Mouse (Mus musculus): ENCODE results near the gene Il4. TPM values are rescaled to one million over a fixed set of nuclear protein-coding genes. Genes with fewer than 3 reads are reported as not detected.

The Il4 gene
- 2.4 and 3.7 TPM in 2 replicates for polyA plus RNA-seq (2015; fragmentation: Nextera tagmentation; extraction: Ambion mirVana)

GRCm38 (mm10) chr11:53618619-53619198 is at the start of gene Il4:
Gene Il4 (minus strand): TSS chr11:53618669.

GRCm38 (mm10) chr11:53634556-53634955 is 16.1 kb upstream of the Il4 start, which contains the start of gene Il13:
Gene Il13 (minus strand): TSS chr11:53634702.

GRCm38 (mm10) chr11:53567224-53568014 is 51.0 kb downstream of the Il4 start, which contains the start of gene Kif3a:
Gene Kif3a (plus strand): TSS chr11:53567379.

Other genes starting within 250 kb of the Il4 start
- 0.27 TPM in 1 of 2 replicates, not detected in the other for gene Leap2, start 195.5 kb downstream of the Il4 start, polyA plus RNA-seq (2015; fragmentation: Nextera tagmentation; extraction: Ambion mirVana)
- 515 and 595 TPM in 2 replicates for gene Uqcrq, start 187.8 kb downstream of the Il4 start, polyA plus RNA-seq (2015; fragmentation: Nextera tagmentation; extraction: Ambion mirVana)
- 0.45 and 0.58 TPM in 2 replicates for gene Gdf9, start 187.6 kb downstream of the Il4 start, polyA plus RNA-seq (2015; fragmentation: Nextera tagmentation; extraction: Ambion mirVana)
- gene Gm10447, start 161.6 kb downstream of the Il4 start, polyA plus RNA-seq (2015; fragmentation: Nextera tagmentation; extraction: Ambion mirVana) = not detected in 2 replicates
- 0.13 and 0.22 TPM in 2 replicates for gene Shroom1, start 161.5 kb downstream of the Il4 start, polyA plus RNA-seq (2015; fragmentation: Nextera tagmentation; extraction: Ambion mirVana)
- gene Gm9837, start 148.2 kb downstream of the Il4 start, polyA plus RNA-seq (2015; fragmentation: Nextera tagmentation; extraction: Ambion mirVana) = not detected in 2 replicates
- gene Gm9945, start 138.5 kb downstream of the Il4 start, polyA plus RNA-seq (2015; fragmentation: Nextera tagmentation; extraction: Ambion mirVana) = 0.87 and 1.1 TPM in 2 replicates
- 15.1 and 15.2 TPM in 2 replicates for gene Sowaha, start 138.4 kb downstream of the Il4 start, polyA plus RNA-seq (2015; fragmentation: Nextera tagmentation; extraction: Ambion mirVana)
- 27.8 and 29.4 TPM in 2 replicates for gene Sept8, start 99.4 kb downstream of the Il4 start, polyA plus RNA-seq (2015; fragmentation: Nextera tagmentation; extraction: Ambion mirVana)
- gene Kif3a, start 51.3 kb downstream of the Il4 start, polyA plus RNA-seq (2015; fragmentation: Nextera tagmentation; extraction: Ambion mirVana) = 18.1 and 19.0 TPM in 2 replicates
- not detected in 2 replicates for gene Il13, start 16.0 kb upstream of the Il4 start, polyA plus RNA-seq (2015; fragmentation: Nextera tagmentation; extraction: Ambion mirVana)
- 28.2 and 30.8 TPM in 2 replicates for gene Rad50, start 88.7 kb upstream of the Il4 start, polyA plus RNA-seq (2015; fragmentation: Nextera tagmentation; extraction: Ambion mirVana)
- not detected in 2 replicates for gene Il5, start 102.1 kb upstream of the Il4 start, polyA plus RNA-seq (2015; fragmentation: Nextera tagmentation; extraction: Ambion mirVana)
- gene Irf1, start 151.3 kb upstream of the Il4 start, polyA plus RNA-seq (2015; fragmentation: Nextera tagmentation; extraction: Ambion mirVana) = 20.1 and 23.4 TPM in 2 replicates
- gene Gm17334, start 154.5 kb upstream of the Il4 start, polyA plus RNA-seq (2015; fragmentation: Nextera tagmentation; extraction: Ambion mirVana) = 0.63 and 0.76 TPM in 2 replicates
- 3.7 and 3.9 TPM in 2 replicates for gene Gm12216, start 240.6 kb upstream of the Il4 start, polyA plus RNA-seq (2015; fragmentation: Nextera tagmentation; extraction: Ambion mirVana)

Data from spleen, postnatal 0 days (tissue).